Mouse (Mus musculus): ENCODE data around the gene Lrp6. TPM values are rescaled to one million over a fixed set of nuclear protein-coding genes. Genes with fewer than 3 reads are reported as not detected.

The Lrp6 gene
- total and polyA plus RNA-seq, 3 experiments: 18.5 to 75.2 (median 74.3) TPM

GRCm38 (mm10) chr6:134441716-134442115 is 125.0 kb downstream of the Lrp6 start:
- ATAC-seq (ENCODE audit: extremely low read depth, insufficient number of reproducible peaks, low FRiP score, poor library complexity, severe bottlenecking): no peak
- Histone ChIP-seq H3K4me1 (ENCODE audit: insufficient read depth, low read depth, low read length) (no peaks in the 10 kb centered on the region), H3K9me3 (replicated peaks) (0 out of 2 replicates have a peak, but pooled peaks cover 3% of the 10 kb centered on the region), H3K36me3 (replicated peaks) (peaks cover 18% of the 10 kb centered on the region), H3K4me3 (ENCODE audit: low read depth, low read length) (no peak overlapping the region), H3K27me3 (ENCODE audit: insufficient read depth, low read length) (peaks cover 32% of the 10 kb centered on the region)
- TF ChIP-seq CTCF (IDR thresholded peaks at IDR 0.05; ENCODE audit: low read depth, low read length) (no peak), GATA1 (IDR thresholded peaks at IDR 0.05; ENCODE audit: borderline replicate concordance, low read length) (no peak), POLR2AphosphoS5 (IDR thresholded peaks at IDR 0.05; ENCODE audit: insufficient replicate concordance, low read depth, low read length) (no peak), TAL1 (conservative IDR thresholded peaks at IDR 0.05; ENCODE audit: low read depth, low read length) (no peak), GATA2 (IDR thresholded peaks at IDR 0.05; ENCODE audit: borderline replicate concordance, low read depth, low read length) (no peak)
- DNase-seq (ENCODE audit: low spot score): no peak

- no peak for ATAC-seq (ENCODE audit: extremely low read depth, insufficient number of reproducible peaks, low FRiP score, poor library complexity, severe bottlenecking)
- H3K27me3 ChIP-seq (ENCODE audit: insufficient read depth, low read length): peaks cover 32% of the 10 kb centered on the region
- H3K36me3 ChIP-seq (replicated peaks): peaks cover 5% of the 10 kb centered on the region
- H3K4me3 ChIP-seq (ENCODE audit: low read depth, low read length): no peak overlapping the region
- no peak for DNase-seq (ENCODE audit: low spot score)
- no peaks in the 10 kb centered on the region for H3K4me1 ChIP-seq (ENCODE audit: insufficient read depth, low read depth, low read length)
- 0 out of 2 replicates have a peak, but pooled peaks cover 2% of the 10 kb centered on the region for H3K9me3 ChIP-seq (replicated peaks)
- TF ChIP-seq GATA1 (IDR thresholded peaks at IDR 0.05; ENCODE audit: borderline replicate concordance, low read length): no peak
Observed at GRCm38 (mm10) chr6:134440023-134440422, 126.7 kb downstream of the Lrp6 start.

DNA sequence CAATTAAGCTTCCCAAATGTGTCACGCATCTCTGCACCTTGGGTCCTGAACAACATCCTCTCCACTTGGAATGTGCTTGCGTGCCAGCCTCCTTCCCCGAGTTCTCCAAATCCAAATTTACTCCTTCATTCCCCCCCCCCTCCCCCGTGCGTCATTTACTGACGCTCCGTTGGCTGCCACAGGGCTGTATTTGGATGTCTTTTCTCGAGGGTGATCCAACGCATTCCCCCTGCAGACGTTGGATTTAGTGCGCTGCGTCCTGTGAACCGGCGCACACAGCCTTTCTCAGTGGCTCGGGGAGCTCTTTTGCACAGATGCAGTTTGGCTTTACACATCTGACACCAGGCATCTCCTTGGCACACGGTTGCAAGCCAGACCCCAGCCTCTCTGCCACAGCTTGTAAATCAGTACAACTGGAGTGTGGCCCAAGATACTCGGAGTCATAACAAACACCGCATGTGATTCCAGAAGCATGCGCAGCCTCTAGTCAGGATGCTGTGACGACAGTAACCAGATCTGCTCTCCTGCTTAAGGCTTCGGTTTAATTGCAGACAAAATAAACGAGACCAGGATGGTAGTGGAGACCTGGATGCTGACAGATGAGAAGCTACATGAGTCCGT is 127.3 kb downstream of the Lrp6 start:
- no peak for ATAC-seq (ENCODE audit: extremely low read depth, insufficient number of reproducible peaks, low FRiP score, poor library complexity, severe bottlenecking)
- Histone ChIP-seq H3K4me3 (ENCODE audit: low read depth, low read length) (no peak overlapping the region), H3K27me3 (ENCODE audit: insufficient read depth, low read length) (peaks cover 35% of the 10 kb centered on the region), H3K4me1 (ENCODE audit: insufficient read depth, low read depth, low read length) (no peaks in the 10 kb centered on the region), H3K9me3 (replicated peaks) (no peaks in the 10 kb centered on the region), H3K36me3 (replicated peaks) (no peaks in the 10 kb centered on the region)
- DNase-seq (ENCODE audit: low spot score): no peak
- TF ChIP-seq POLR2AphosphoS5 (IDR thresholded peaks at IDR 0.05; ENCODE audit: insufficient replicate concordance, low read depth, low read length): no peak

DNA sequence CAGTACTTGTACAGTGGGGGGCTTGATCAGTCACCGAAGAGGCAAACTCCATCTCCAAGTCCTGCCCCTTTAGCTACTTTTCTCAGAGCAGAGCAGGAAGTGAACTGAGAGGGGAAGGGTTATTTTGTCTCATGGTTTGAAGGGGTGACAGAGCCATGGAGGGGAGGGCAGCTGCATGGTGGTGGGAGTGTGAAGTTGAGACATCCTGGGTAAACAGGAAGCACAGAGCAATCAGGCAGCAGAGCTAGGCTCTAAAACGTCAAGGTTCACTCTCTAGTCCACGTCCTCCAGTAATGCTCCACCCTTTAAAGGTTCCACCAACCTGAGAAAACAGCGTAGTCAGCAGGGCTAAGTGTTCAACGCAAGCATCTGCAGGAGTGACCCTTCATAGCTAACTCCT is 129.8 kb downstream of the Lrp6 start:
- no peaks in the 10 kb centered on the region for H3K9me3 ChIP-seq (replicated peaks)
- no peaks in the 10 kb centered on the region for H3K36me3 ChIP-seq (replicated peaks)
- TF ChIP-seq POLR2AphosphoS5 (IDR thresholded peaks at IDR 0.05; ENCODE audit: insufficient replicate concordance, low read depth, low read length): no peak
- no peak for TF ChIP-seq TAL1 (conservative IDR thresholded peaks at IDR 0.05; ENCODE audit: low read depth, low read length)
- TF ChIP-seq GATA2 (IDR thresholded peaks at IDR 0.05; ENCODE audit: borderline replicate concordance, low read depth, low read length): no peak
- no peak for TF ChIP-seq CTCF (IDR thresholded peaks at IDR 0.05; ENCODE audit: low read depth, low read length)
- no peak for TF ChIP-seq GATA1 (IDR thresholded peaks at IDR 0.05; ENCODE audit: borderline replicate concordance, low read length)
- ATAC-seq (ENCODE audit: extremely low read depth, insufficient number of reproducible peaks, low FRiP score, poor library complexity, severe bottlenecking) (no peak), DNase-seq (ENCODE audit: low spot score) (no peak)
- H3K4me1 ChIP-seq (ENCODE audit: insufficient read depth, low read depth, low read length): no peaks in the 10 kb centered on the region
- peaks cover 49% of the 10 kb centered on the region for H3K27me3 ChIP-seq (ENCODE audit: insufficient read depth, low read length)
- no peak overlapping the region for H3K4me3 ChIP-seq (ENCODE audit: low read depth, low read length)

GRCm38 (mm10) chr6:134434866-134435390 is 131.8 kb downstream of the Lrp6 start:
- Histone ChIP-seq H3K9me3 (replicated peaks) (no peaks in the 10 kb centered on the region), H3K4me1 (ENCODE audit: insufficient read depth, low read depth, low read length) (no peaks in the 10 kb centered on the region; the same call in 1 of the 2 replicates), H3K36me3 (replicated peaks) (no peaks in the 10 kb centered on the region), H3K4me3 (ENCODE audit: low read depth, low read length) (no peak overlapping the region), H3K27me3 (ENCODE audit: insufficient read depth, low read length) (peaks cover 62% of the 10 kb centered on the region)
- DNase-seq (ENCODE audit: low spot score) (no peak), ATAC-seq (ENCODE audit: extremely low read depth, insufficient number of reproducible peaks, low FRiP score, poor library complexity, severe bottlenecking) (no peak)
- TF ChIP-seq GATA1 (IDR thresholded peaks at IDR 0.05; ENCODE audit: borderline replicate concordance, low read length) (no peak), GATA2 (IDR thresholded peaks at IDR 0.05; ENCODE audit: borderline replicate concordance, low read depth, low read length) (no peak), CTCF (IDR thresholded peaks at IDR 0.05; ENCODE audit: low read depth, low read length) (no peak), TAL1 (conservative IDR thresholded peaks at IDR 0.05; ENCODE audit: low read depth, low read length) (no peak), POLR2AphosphoS5 (IDR thresholded peaks at IDR 0.05; ENCODE audit: insufficient replicate concordance, low read depth, low read length) (no peak)

GRCm38 (mm10) chr6:134434044-134434443 is 132.7 kb downstream of the Lrp6 start:
- Histone ChIP-seq H3K4me3 (ENCODE audit: low read depth, low read length) (no peak overlapping the region), H3K27me3 (ENCODE audit: insufficient read depth, low read length) (peaks cover 56% of the 10 kb centered on the region), H3K36me3 (replicated peaks) (no peaks in the 10 kb centered on the region), H3K9me3 (replicated peaks) (no peaks in the 10 kb centered on the region), H3K4me1 (ENCODE audit: insufficient read depth, low read depth, low read length) (no peaks in the 10 kb centered on the region; the same call in 1 of the 2 replicates)
- no peak for TF ChIP-seq TAL1 (conservative IDR thresholded peaks at IDR 0.05; ENCODE audit: low read depth, low read length)
- DNase-seq (ENCODE audit: low spot score) (no peak), ATAC-seq (ENCODE audit: extremely low read depth, insufficient number of reproducible peaks, low FRiP score, poor library complexity, severe bottlenecking) (no peak)

- ATAC-seq (ENCODE audit: extremely low read depth, insufficient number of reproducible peaks, low FRiP score, poor library complexity, severe bottlenecking): no peak
- peaks cover 55% of the 10 kb centered on the region for H3K27me3 ChIP-seq (ENCODE audit: insufficient read depth, low read length)
- no peaks in the 10 kb centered on the region for H3K36me3 ChIP-seq (replicated peaks)
- H3K9me3 ChIP-seq (replicated peaks): no peaks in the 10 kb centered on the region
- no peak for DNase-seq (ENCODE audit: low spot score)
- no peak for TF ChIP-seq GATA2 (IDR thresholded peaks at IDR 0.05; ENCODE audit: borderline replicate concordance, low read depth, low read length)
- TF ChIP-seq GATA1 (IDR thresholded peaks at IDR 0.05; ENCODE audit: borderline replicate concordance, low read length): no peak
- TF ChIP-seq CTCF (IDR thresholded peaks at IDR 0.05; ENCODE audit: low read depth, low read length): no peak
- H3K4me3 ChIP-seq (ENCODE audit: low read depth, low read length): no peak overlapping the region
- no peaks in the 10 kb centered on the region; the same call in 1 of the 2 replicates for H3K4me1 ChIP-seq (ENCODE audit: insufficient read depth, low read depth, low read length)
Observed at GRCm38 (mm10) chr6:134433281-134433680, 133.5 kb downstream of the Lrp6 start.
